Mouse (Mus musculus): ENCODE measurements around the gene Ankrd50. TPM values are rescaled to one million over a fixed set of nuclear protein-coding genes. Genes with fewer than 3 reads are reported as not detected.

The Ankrd50 gene
- polyA plus RNA-seq, 1 experiment from 2014 or later: 21.3 TPM

DNA sequence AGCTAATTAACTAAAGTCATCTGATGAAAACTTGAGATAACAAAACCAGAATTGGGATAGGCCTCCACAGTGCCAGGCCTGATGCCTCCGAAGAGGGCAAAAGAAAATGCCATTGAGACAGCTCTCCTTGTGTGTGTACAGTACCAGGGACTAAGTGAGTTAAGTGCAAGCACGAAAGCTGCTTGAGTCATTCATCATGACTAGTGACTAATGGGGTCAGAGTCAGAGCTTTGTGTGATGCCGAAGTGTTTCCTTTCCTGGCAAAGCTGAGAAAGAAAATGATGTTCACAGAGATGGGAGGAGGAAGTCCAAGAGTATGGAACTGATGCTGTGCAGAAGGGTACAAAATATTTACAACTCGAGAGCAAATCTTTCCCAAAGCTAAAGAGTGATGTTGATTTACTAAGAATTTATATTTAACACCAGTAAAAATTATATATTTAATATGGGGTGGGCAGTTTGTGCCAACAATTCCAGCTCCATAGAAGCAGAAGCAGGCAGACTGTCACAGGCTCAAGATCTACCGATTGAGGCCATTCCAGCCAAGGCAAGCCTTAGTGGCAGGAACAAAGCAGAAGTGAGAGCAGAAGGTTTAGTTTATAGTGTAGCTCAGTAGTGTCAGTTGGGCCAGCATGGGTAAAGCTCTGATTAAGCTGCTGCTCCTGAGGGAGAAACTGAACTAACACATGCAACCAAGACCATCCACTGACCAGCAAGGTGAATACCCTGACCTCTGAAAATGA, 25.0 kb downstream of the Ankrd50 start:
- no peak overlapping the region for H3K4me2 ChIP-seq (ENCODE audit: low read depth, low read length)
- no peak overlapping the region for H3K27ac ChIP-seq (ENCODE audit: low read depth, low read length)
- WGBS: 67% methylated on average over 5 of the region's 5 CpGs
- no peak overlapping the region for H3K9ac ChIP-seq (replicated peaks; ENCODE audit: low read depth, low read length)
- H3K27me3 ChIP-seq (ENCODE audit: control insufficient read depth, insufficient read depth, low read length): no peaks in the 10 kb centered on the region
- no peaks in the 10 kb centered on the region for H3K9me3 ChIP-seq (ENCODE audit: control insufficient read depth, low read length)
- H3K36me3 ChIP-seq (ENCODE audit: control insufficient read depth, insufficient read depth, low read length): peaks cover 42% of the 10 kb centered on the region
- no peaks in the 10 kb centered on the region for H3K4me1 ChIP-seq (ENCODE audit: control insufficient read depth, insufficient read depth, low read length)
- ATAC-seq (ENCODE audit: low read depth): no peak
- H3K4me3 ChIP-seq (ENCODE audit: low read depth, low read length): no peak overlapping the region

DNA sequence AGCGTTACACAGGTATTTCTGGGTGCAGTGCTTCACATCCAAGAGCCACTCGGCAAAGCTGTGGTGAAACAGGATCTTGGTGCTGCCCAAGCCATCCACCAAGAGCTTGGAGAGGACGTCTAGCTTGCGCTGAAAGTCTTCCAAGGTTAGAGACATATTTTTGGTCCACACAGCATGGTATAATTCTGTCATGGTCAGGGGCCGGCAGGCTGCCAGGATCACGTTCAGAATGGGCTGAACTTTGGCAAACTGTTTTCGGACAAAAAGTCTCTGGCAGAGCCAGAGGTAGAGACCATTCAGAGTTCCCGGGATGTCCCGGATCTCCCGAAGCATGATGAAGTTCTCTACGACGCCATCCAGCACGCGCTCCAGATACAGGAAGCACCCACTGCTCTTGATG, 27.6 kb downstream of the Ankrd50 start:
- Histone ChIP-seq H3K36me3 (ENCODE audit: control insufficient read depth, insufficient read depth, low read length) (peaks cover 49% of the 10 kb centered on the region), H3K9me3 (ENCODE audit: control insufficient read depth, low read length) (no peaks in the 10 kb centered on the region), H3K4me3 (ENCODE audit: low read depth, low read length) (no peak overlapping the region), H3K27me3 (ENCODE audit: control insufficient read depth, insufficient read depth, low read length) (no peaks in the 10 kb centered on the region), H3K27ac (ENCODE audit: low read depth, low read length) (no peak overlapping the region), H3K4me2 (ENCODE audit: low read depth, low read length) (no peak overlapping the region), H3K4me1 (ENCODE audit: control insufficient read depth, insufficient read depth, low read length) (no peaks in the 10 kb centered on the region; the same call in 1 of the 2 replicates), H3K9ac (replicated peaks; ENCODE audit: low read depth, low read length) (no peak overlapping the region)
- 95% methylated on average over 14 of the region's 14 CpGs for WGBS
- ATAC-seq (ENCODE audit: low read depth): no peak

DNA sequence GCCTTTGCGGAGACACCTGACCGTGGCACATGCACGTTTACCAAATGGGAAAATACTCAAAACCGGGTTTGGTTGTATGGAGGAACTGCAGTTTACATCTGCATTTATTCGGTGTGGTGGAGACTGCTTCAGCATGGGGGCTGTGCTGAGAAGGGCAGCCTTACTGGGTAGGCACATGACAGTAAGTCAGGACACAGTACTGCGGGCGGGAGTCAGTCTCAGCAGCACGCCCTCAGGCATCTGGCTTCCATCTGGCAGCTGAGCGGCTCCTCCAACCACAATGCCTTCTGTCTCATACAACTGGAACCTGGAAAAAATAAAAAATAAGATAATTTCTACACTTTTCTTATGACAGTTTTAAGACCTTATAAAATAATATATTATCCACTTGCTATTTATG, 32.4 kb downstream of the Ankrd50 start:
- H3K4me1 ChIP-seq (ENCODE audit: control insufficient read depth, insufficient read depth, low read length): no peaks in the 10 kb centered on the region; the same call in 1 of the 2 replicates
- 67% methylated on average over 9 of the region's 9 CpGs for WGBS
- H3K36me3 ChIP-seq (ENCODE audit: control insufficient read depth, insufficient read depth, low read length): peaks cover 57% of the 10 kb centered on the region
- no peak overlapping the region for H3K4me3 ChIP-seq (ENCODE audit: low read depth, low read length)
- H3K4me2 ChIP-seq (ENCODE audit: low read depth, low read length): no peak overlapping the region
- H3K9ac ChIP-seq (replicated peaks; ENCODE audit: low read depth, low read length): no peak overlapping the region
- ATAC-seq (ENCODE audit: low read depth): peak; percentile 75
- no peak overlapping the region for H3K27ac ChIP-seq (ENCODE audit: low read depth, low read length)
- H3K27me3 ChIP-seq (ENCODE audit: control insufficient read depth, insufficient read depth, low read length): no peaks in the 10 kb centered on the region
- no peaks in the 10 kb centered on the region for H3K9me3 ChIP-seq (ENCODE audit: control insufficient read depth, low read length)

DNA sequence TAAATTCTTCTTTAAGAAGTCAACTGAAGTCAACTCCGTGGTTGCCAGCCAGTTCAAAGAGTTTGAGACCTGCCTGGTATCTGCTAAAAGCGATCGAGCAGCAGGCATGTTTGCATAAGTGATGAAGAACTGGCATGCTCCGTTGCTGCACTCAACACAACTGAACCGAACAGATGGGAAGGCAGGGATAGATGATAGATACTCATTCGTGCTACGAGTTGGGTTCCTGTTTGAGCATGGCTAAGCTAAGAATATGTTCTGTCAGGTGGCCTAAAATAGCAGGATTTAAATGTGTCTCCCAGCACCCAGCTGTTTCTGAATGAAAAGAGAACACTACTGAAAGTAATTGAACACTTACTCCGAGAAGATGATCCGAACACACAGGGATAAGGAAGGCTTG, 38.1 kb downstream of the Ankrd50 start:
- Histone ChIP-seq H3K27me3 (ENCODE audit: control insufficient read depth, insufficient read depth, low read length) (no peaks in the 10 kb centered on the region), H3K4me3 (ENCODE audit: low read depth, low read length) (no peak overlapping the region), H3K4me2 (ENCODE audit: low read depth, low read length) (no peak overlapping the region), H3K9me3 (ENCODE audit: control insufficient read depth, low read length) (no peaks in the 10 kb centered on the region), H3K27ac (ENCODE audit: low read depth, low read length) (no peak overlapping the region), H3K36me3 (ENCODE audit: control insufficient read depth, insufficient read depth, low read length) (peaks cover 11% of the 10 kb centered on the region), H3K9ac (replicated peaks; ENCODE audit: low read depth, low read length) (no peak overlapping the region), H3K4me1 (ENCODE audit: control insufficient read depth, insufficient read depth, low read length) (no peaks in the 10 kb centered on the region)
- ATAC-seq (ENCODE audit: low read depth): no peak
- 93% methylated on average over 9 of the region's 9 CpGs for WGBS

DNA sequence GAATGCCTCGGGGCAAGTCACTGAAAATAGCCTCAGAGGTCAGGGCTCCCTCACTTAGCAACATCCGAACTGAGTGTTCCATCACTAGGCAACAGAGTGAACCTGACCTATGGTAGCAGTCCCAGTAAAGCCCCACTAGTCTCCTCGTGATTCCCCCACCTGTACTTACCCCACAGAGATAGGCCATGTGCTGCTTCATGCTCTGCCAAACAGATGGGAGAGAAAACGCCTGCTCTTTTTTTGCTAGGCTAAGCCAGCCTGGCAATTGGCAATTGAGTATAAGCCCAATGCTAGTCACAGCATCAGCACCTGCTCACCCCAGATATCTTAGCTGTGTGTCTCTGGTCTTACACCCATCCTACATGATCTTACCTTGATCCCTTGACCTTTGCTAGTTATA, 40.8 kb downstream of the Ankrd50 start:
- Histone ChIP-seq H3K4me2 (ENCODE audit: low read depth, low read length) (no peak overlapping the region), H3K4me3 (ENCODE audit: low read depth, low read length) (no peak overlapping the region), H3K9ac (replicated peaks; ENCODE audit: low read depth, low read length) (no peak overlapping the region), H3K27ac (ENCODE audit: low read depth, low read length) (no peak overlapping the region), H3K27me3 (ENCODE audit: control insufficient read depth, insufficient read depth, low read length) (no peaks in the 10 kb centered on the region), H3K4me1 (ENCODE audit: control insufficient read depth, insufficient read depth, low read length) (no peaks in the 10 kb centered on the region), H3K9me3 (ENCODE audit: control insufficient read depth, low read length) (no peaks in the 10 kb centered on the region), H3K36me3 (ENCODE audit: control insufficient read depth, insufficient read depth, low read length) (no peaks in the 10 kb centered on the region)
- WGBS: 55% methylated on average over 4 of the region's 4 CpGs
- ATAC-seq (ENCODE audit: low read depth): no peak

DNA sequence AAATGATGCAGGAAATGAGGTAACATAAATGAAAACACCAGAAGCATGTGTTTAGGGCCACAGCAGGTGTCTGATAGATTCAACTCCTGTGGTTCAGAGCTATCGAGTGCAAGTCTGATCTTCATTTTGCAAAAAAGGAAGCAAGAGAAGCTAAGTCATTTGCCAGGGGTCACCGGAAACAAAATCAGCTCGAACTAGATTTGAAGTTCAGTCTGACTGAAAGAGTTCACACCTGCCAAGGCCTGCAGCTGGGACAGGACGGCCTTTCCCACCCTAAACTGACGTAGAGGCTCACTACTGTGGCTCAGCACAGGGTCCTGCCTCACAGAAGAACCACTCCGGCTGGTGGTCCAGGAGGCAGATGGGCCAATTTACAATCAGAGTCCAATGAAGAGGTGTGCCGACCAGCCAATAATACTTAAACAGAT, 44.1 kb downstream of the Ankrd50 start:
- no peak overlapping the region for H3K27ac ChIP-seq (ENCODE audit: low read depth, low read length)
- H3K4me1 ChIP-seq (ENCODE audit: control insufficient read depth, insufficient read depth, low read length): no peaks in the 10 kb centered on the region
- ATAC-seq (ENCODE audit: low read depth): no peak
- H3K4me2 ChIP-seq (ENCODE audit: low read depth, low read length): no peak overlapping the region
- no peaks in the 10 kb centered on the region for H3K9me3 ChIP-seq (ENCODE audit: control insufficient read depth, low read length)
- no peaks in the 10 kb centered on the region for H3K36me3 ChIP-seq (ENCODE audit: control insufficient read depth, insufficient read depth, low read length)
- no peak overlapping the region for H3K9ac ChIP-seq (replicated peaks; ENCODE audit: low read depth, low read length)
- WGBS: 51% methylated on average over 7 of the region's 7 CpGs
- no peak overlapping the region for H3K4me3 ChIP-seq (ENCODE audit: low read depth, low read length)
- no peaks in the 10 kb centered on the region for H3K27me3 ChIP-seq (ENCODE audit: control insufficient read depth, insufficient read depth, low read length)

DNA sequence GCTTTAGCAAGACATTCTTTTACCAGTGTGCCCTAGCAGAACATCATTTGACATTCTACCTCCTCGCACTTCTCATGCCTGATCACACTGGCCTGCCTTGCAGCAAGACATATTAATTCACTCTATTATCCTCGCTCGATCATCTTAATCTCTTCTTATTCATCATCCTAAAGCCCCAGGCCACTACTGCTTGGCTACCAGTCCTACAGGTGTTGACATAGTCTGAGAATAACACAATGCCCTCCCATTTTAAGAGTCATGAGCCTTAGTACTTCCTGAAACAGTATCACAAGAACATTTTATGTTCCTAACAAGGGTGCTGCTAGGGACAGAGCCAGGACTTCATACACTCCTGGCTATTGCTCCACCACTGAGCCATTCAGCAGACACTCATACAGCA, 48.0 kb downstream of the Ankrd50 start:
- no peaks in the 10 kb centered on the region for H3K27me3 ChIP-seq (ENCODE audit: control insufficient read depth, insufficient read depth, low read length)
- H3K36me3 ChIP-seq (ENCODE audit: control insufficient read depth, insufficient read depth, low read length): no peaks in the 10 kb centered on the region
- WGBS: 86% methylated on average over 3 of the region's 3 CpGs
- no peak overlapping the region for H3K27ac ChIP-seq (ENCODE audit: low read depth, low read length)
- no peak overlapping the region for H3K9ac ChIP-seq (replicated peaks; ENCODE audit: low read depth, low read length)
- H3K9me3 ChIP-seq (ENCODE audit: control insufficient read depth, low read length): no peaks in the 10 kb centered on the region
- H3K4me3 ChIP-seq (ENCODE audit: low read depth, low read length): no peak overlapping the region
- no peaks in the 10 kb centered on the region for H3K4me1 ChIP-seq (ENCODE audit: control insufficient read depth, insufficient read depth, low read length)
- H3K4me2 ChIP-seq (ENCODE audit: low read depth, low read length): no peak overlapping the region
- ATAC-seq (ENCODE audit: low read depth): no peak

DNA sequence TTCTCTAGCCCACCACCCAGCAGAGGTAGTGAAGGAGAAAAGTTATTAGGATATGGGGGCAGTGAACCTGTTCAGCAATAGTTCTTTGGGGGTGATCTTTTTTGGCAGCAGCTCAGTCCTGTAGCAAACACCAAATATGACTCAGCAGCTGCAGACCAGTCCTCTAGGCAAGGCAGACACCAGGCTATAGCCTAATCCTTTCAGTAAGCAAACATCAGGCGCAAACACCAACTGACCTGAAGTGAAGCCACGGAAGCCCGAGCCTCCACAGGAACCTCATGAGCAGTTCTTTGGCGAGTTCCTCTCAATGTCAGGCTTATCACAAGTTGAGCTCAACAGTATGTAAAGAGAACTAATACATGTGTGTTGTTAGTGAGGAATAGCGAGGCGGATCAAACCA, 48.8 kb downstream of the Ankrd50 start:
- no peaks in the 10 kb centered on the region for H3K4me1 ChIP-seq (ENCODE audit: control insufficient read depth, insufficient read depth, low read length)
- 97% methylated on average over 6 of the region's 6 CpGs for WGBS
- no peak for ATAC-seq (ENCODE audit: low read depth)
- no peaks in the 10 kb centered on the region for H3K9me3 ChIP-seq (ENCODE audit: control insufficient read depth, low read length)
- H3K9ac ChIP-seq (replicated peaks; ENCODE audit: low read depth, low read length): no peak overlapping the region
- H3K36me3 ChIP-seq (ENCODE audit: control insufficient read depth, insufficient read depth, low read length): no peaks in the 10 kb centered on the region
- no peak overlapping the region for H3K4me3 ChIP-seq (ENCODE audit: low read depth, low read length)
- no peak overlapping the region for H3K4me2 ChIP-seq (ENCODE audit: low read depth, low read length)
- H3K27ac ChIP-seq (ENCODE audit: low read depth, low read length): no peak overlapping the region
- no peaks in the 10 kb centered on the region for H3K27me3 ChIP-seq (ENCODE audit: control insufficient read depth, insufficient read depth, low read length)

DNA sequence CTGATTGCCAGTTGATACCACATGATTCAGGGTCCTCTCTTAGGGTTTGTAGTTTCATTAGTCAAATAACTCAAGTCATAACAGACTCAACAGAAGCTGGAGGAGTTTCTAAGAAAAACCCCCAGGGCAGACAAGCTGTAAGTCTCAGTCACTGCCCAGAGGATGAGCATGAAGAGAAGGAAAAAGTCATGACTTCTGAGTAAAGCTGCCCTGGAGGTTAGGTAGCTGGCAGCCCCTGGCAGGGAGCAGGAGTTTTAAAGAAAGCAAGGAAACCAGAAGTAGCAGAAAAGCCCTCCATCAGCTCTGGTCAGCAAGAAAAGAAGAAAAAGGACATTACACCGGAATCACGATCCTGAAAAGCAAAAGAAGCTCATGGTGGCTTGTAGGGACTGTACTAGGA, 50.2 kb downstream of the Ankrd50 start:
- H3K4me1 ChIP-seq (ENCODE audit: control insufficient read depth, insufficient read depth, low read length): no peaks in the 10 kb centered on the region
- H3K27ac ChIP-seq (ENCODE audit: low read depth, low read length): no peak overlapping the region
- no peak overlapping the region for H3K4me2 ChIP-seq (ENCODE audit: low read depth, low read length)
- 91% methylated on average over 2 of the region's 2 CpGs for WGBS
- no peak overlapping the region for H3K9ac ChIP-seq (replicated peaks; ENCODE audit: low read depth, low read length)
- H3K4me3 ChIP-seq (ENCODE audit: low read depth, low read length): no peak overlapping the region
- no peak for ATAC-seq (ENCODE audit: low read depth)
- no peaks in the 10 kb centered on the region for H3K27me3 ChIP-seq (ENCODE audit: control insufficient read depth, insufficient read depth, low read length)
- H3K36me3 ChIP-seq (ENCODE audit: control insufficient read depth, insufficient read depth, low read length): no peaks in the 10 kb centered on the region
- H3K9me3 ChIP-seq (ENCODE audit: control insufficient read depth, low read length): no peaks in the 10 kb centered on the region
